Mouse (Mus musculus) brain, embryonic 14.5 days (tissue): ENCODE measurements at regions not wholly inside any gene's neighbourhood (a gene's known extent, or its start where the extent isn't known, plus 50 kb on each side); places are given as distances from the start of the nearest gene placed in this dataset.
"Not testable (repeated sequence)": the region's sequence is repeated elsewhere in the genome, so short reads cannot be mapped to it uniquely, and the experiment has no call there.

Experiments
- DNase-seq: peaks from one replicate; pipeline ENCODE4 v3.0.0-alpha.2; 2011; ENCODE audit warnings: low read depth
- CTCF ChIP-seq: fragments of 200-500 bp; IDR thresholded peaks from 2 replicates; pipeline ENCODE4 v1.5.1; 2012; ENCODE audit warnings: inconsistent platforms, mild to moderate bottlenecking, moderate library complexity, borderline replicate concordance; ENCODE audit not compliant: insufficient read depth, insufficient read length; ENCODE audit errors: extremely low read depth
- POLR2A ChIP-seq: fragments of 200-500 bp; IDR thresholded peaks from 2 replicates; pipeline ENCODE4 v1.6.1; 2012; ENCODE audit warnings: mild to moderate bottlenecking, inconsistent platforms, borderline replicate concordance; ENCODE audit not compliant: poor library complexity, insufficient read depth, insufficient read length, severe bottlenecking; ENCODE audit errors: extremely low read depth

- DNase-seq: peak; percentile 9
- TF ChIP-seq CTCF (peak; percentile 37; the same call in 1 of the 2 replicates), POLR2A (no peak)
Observed at GRCm38 (mm10) chr5:18502831-18503230, 142.7 kb upstream of the Gnai1 start.

- no peak for TF ChIP-seq CTCF
- TF ChIP-seq POLR2A: no peak
- DNase-seq: no peak
Observed at GRCm38 (mm10) chr5:18494305-18494704, 134.2 kb upstream of the Gnai1 start.

- TF ChIP-seq POLR2A (no peak), CTCF (no peak)
- DNase-seq: no peak
Observed at GRCm38 (mm10) chr5:18489709-18490108, 129.6 kb upstream of the Gnai1 start.

GRCm38 (mm10) chr5:18487076-18487772 is 127.1 kb upstream of the Gnai1 start:
- no peak for DNase-seq
- TF ChIP-seq POLR2A: no peak
- TF ChIP-seq CTCF: no peak

GRCm38 (mm10) chr5:18484376-18484775 is 124.2 kb upstream of the Gnai1 start:
- no peak for TF ChIP-seq POLR2A
- no peak for TF ChIP-seq CTCF
- DNase-seq: no peak

GRCm38 (mm10) chr5:18478420-18478819 is 118.3 kb upstream of the Gnai1 start:
- no peak for DNase-seq
- TF ChIP-seq CTCF: no peak
- TF ChIP-seq POLR2A: no peak

GRCm38 (mm10) chr5:18477372-18478017 is 117.3 kb upstream of the Gnai1 start:
- DNase-seq: no peak
- TF ChIP-seq POLR2A: no peak
- TF ChIP-seq CTCF: no peak

GRCm38 (mm10) chr5:18472114-18472513 is 112.0 kb upstream of the Gnai1 start:
- DNase-seq: peak; percentile 58

GRCm38 (mm10) chr5:18457771-18458170 is 97.6 kb upstream of the Gnai1 start:
- DNase-seq: no peak
- TF ChIP-seq CTCF (no peak), POLR2A (no peak)

More at GRCm38 (mm10) chr5:18472114-18472513, 112.0 kb upstream of the Gnai1 start:
- TF ChIP-seq CTCF (no peak), POLR2A (no peak)

GRCm38 (mm10) chr5:18456196-18456595 is 96.0 kb upstream of the Gnai1 start:
- DNase-seq: no peak
- TF ChIP-seq CTCF (no peak), POLR2A (no peak)

GRCm38 (mm10) chr5:18452871-18453757 is 93.0 kb upstream of the Gnai1 start:
- not testable (repeated sequence) for DNase-seq
